Mouse (Mus musculus) embryonic fibroblast, embryonic 13.5 days (primary cell): ENCODE results near the gene Rad54l.

Experiments used
- CTCF ChIP-seq: IDR thresholded peaks from 2 replicates; pipeline ENCODE4 v1.5.1; 2011; ENCODE audit warnings: mild to moderate bottlenecking, control low read depth, low read length, moderate library complexity, borderline replicate concordance; ENCODE audit not compliant: insufficient read depth
- POLR2A ChIP-seq: IDR thresholded peaks from 2 replicates; pipeline ENCODE4 v1.6.1; 2011; ENCODE audit warnings: low read depth, mild to moderate bottlenecking, control low read depth, low read length, moderate library complexity

DNA sequence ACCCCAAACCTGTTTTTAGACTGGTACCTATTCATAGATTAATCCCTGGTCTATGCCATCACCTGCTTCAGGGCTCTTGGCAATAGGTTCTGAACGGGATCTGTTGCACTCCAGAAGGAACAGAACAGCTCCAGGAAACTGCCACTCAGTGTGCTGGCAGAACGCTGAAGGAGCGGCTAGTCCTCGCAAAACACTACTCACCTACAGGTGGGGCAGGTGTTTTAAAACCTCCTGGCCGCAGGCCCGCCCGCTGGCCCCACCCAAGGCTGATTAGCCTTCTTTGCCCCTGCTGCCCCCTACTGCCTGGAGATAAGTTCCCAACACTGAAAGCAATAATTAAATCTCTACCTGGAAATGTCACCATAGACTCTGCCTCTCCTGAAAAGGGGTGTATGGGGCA, 43.9 kb upstream of the Rad54l start, which contains the start of gene Tspan1:
- no peak for TF ChIP-seq CTCF
- TF ChIP-seq POLR2A, result no peak
